Mouse (Mus musculus) G1E (cell line): ENCODE data around the gene Map6. TPM values are rescaled to one million over a fixed set of nuclear protein-coding genes. Genes with fewer than 3 reads are reported as not detected.

Experiments used
- ATAC-seq: 2 replicates; pipeline ENCODE4 v1.8.0; 2016; ENCODE audit warnings: mild to moderate bottlenecking; ENCODE audit not compliant: insufficient number of reproducible peaks, poor library complexity, low FRiP score, severe bottlenecking; ENCODE audit errors: extremely low read depth
- DNase-seq: peaks from one replicate; pipeline ENCODE4 v3.0.0; 2012; ENCODE audit warnings: low spot score
- H3K27me3 ChIP-seq: 2 replicates; pipeline ENCODE4 v1.6.1; 2012; ENCODE audit warnings: mild to moderate bottlenecking, low read length, inconsistent platforms; ENCODE audit not compliant: insufficient read depth
- H3K36me3 ChIP-seq: replicated peaks from 2 replicates; pipeline ENCODE3; 2012; ENCODE audit warnings: mild to moderate bottlenecking, inconsistent platforms
- H3K4me1 ChIP-seq: 2 replicates; pipeline ENCODE4 v1.6.1; 2012; ENCODE audit warnings: low read depth, low read length, inconsistent platforms, mixed read lengths; ENCODE audit not compliant: insufficient read depth
- H3K4me3 ChIP-seq: 2 replicates; pipeline ENCODE4 v1.5.1; 2012; ENCODE audit warnings: low read depth, mild to moderate bottlenecking, inconsistent platforms, low read length, moderate library complexity, mixed read lengths
- H3K9me3 ChIP-seq: replicated peaks from 2 replicates; pipeline ENCODE4 v1.6.1; 2012; ENCODE audit warnings: inconsistent platforms
- CTCF ChIP-seq: IDR thresholded peaks from 2 replicates; pipeline ENCODE4 v1.5.1; 2012; ENCODE audit warnings: low read depth, low read length, inconsistent platforms, mixed read lengths
- GATA1 ChIP-seq: IDR thresholded peaks from 2 replicates; pipeline ENCODE4 v1.6.1; 2012; ENCODE audit warnings: borderline replicate concordance, low read length, inconsistent platforms, mixed read lengths
- GATA2 ChIP-seq: IDR thresholded peaks from 2 replicates; pipeline ENCODE4 v1.6.1; 2012; ENCODE audit warnings: low read depth, low read length, inconsistent platforms, borderline replicate concordance
- POLR2AphosphoS5 ChIP-seq: IDR thresholded peaks from 2 replicates; pipeline ENCODE4 v1.6.1; 2012; ENCODE audit warnings: low read depth, low read length, inconsistent platforms; ENCODE audit not compliant: insufficient replicate concordance
- TAL1 ChIP-seq: conservative IDR thresholded peaks from 2 replicates; pipeline ENCODE4 v1.6.1; 2012; ENCODE audit warnings: low read depth, low read length, inconsistent platforms, mixed read lengths
- polyA plus RNA-seq: library from polyadenylated mRNA; stranded (reverse); fragments of >175 nt; gene quantifications from 2 replicates; pipeline ENCODE4 v1.2.3, GENCODE M21; 2012
- total RNA-seq, 2 experiments: library from RNA; stranded (forward) in 1 of 2; stranded (reverse) in 1 of 2; fragments of 200-1000 nt in 1 of 2; fragments of >200 nt in 1 of 2; fragmentation: Nextera tagmentation in 1 of 2; gene quantifications; 2 replicates each; pipeline ENCODE4 v1.2.3; 2014 to 2017

Gene Map6
- total and polyA plus RNA-seq, 3 experiments = 0.11 TPM; not detected in 2

GRCm38 (mm10) chr7:99236888-99237660 lies 30.2 kb upstream of the Map6 start:
- DNase-seq = no peak
- Histone ChIP-seq H3K27me3 (peaks cover 30% of the 10 kb centered on the region), H3K36me3 (no peaks in the 10 kb centered on the region), H3K9me3 (no peaks in the 10 kb centered on the region), H3K4me3 (no peak overlapping the region), H3K4me1 (peaks cover 4% of the 10 kb centered on the region; the same call in 1 of the 2 replicates)
- ATAC-seq = no peak
- no peak for TF ChIP-seq POLR2AphosphoS5
- TF ChIP-seq GATA1 = no peak
- TF ChIP-seq GATA2 = no peak
- TF ChIP-seq CTCF = no peak
- no peak for TF ChIP-seq TAL1

GRCm38 (mm10) chr7:99238417-99238816 lies 28.8 kb upstream of the Map6 start, which contains the start of gene Mogat2:
Mogat2 (minus strand) TSS chr7:99238619.
- no peak within 1 kb of the TSS for H3K4me3 ChIP-seq
- H3K27me3 ChIP-seq = peaks cover 30% of the 10 kb centered on the region
- DNase-seq (no peak), ATAC-seq (no peak)
- H3K4me1 ChIP-seq = peaks cover 4% of the 10 kb centered on the region; the same call in 1 of the 2 replicates
- TF ChIP-seq POLR2AphosphoS5 (no peak), GATA2 (no peak), GATA1 (no peak), TAL1 (no peak), CTCF (no peak)
- no peaks in the 10 kb centered on the region for H3K36me3 ChIP-seq
- H3K9me3 ChIP-seq = no peaks in the 10 kb centered on the region

GRCm38 (mm10) chr7:99242097-99242496 lies 25.1 kb upstream of the Map6 start:
- Histone ChIP-seq H3K36me3 (no peaks in the 10 kb centered on the region), H3K4me3 (no peak overlapping the region), H3K9me3 (no peaks in the 10 kb centered on the region), H3K4me1 (peaks cover 4% of the 10 kb centered on the region; the same call in 1 of the 2 replicates), H3K27me3 (peaks cover 24% of the 10 kb centered on the region)
- no peak for TF ChIP-seq TAL1
- no peak for TF ChIP-seq GATA2
- TF ChIP-seq POLR2AphosphoS5 = no peak
- TF ChIP-seq CTCF = no peak
- no peak for TF ChIP-seq GATA1
- no peak for ATAC-seq
- no peak for DNase-seq

- no peak overlapping the region for H3K4me3 ChIP-seq
- ATAC-seq (no peak), DNase-seq (no peak)
- peaks cover 6% of the 10 kb centered on the region; the same call in 1 of the 2 replicates for H3K27me3 ChIP-seq
- H3K4me1 ChIP-seq = no peaks in the 10 kb centered on the region
- no peaks in the 10 kb centered on the region for H3K36me3 ChIP-seq
- TF ChIP-seq POLR2AphosphoS5 (no peak), TAL1 (no peak), GATA1 (no peak), CTCF (no peak)
- H3K9me3 ChIP-seq = no peaks in the 10 kb centered on the region
These were observed 19.0 kb upstream of the Map6 start for GRCm38 (mm10) chr7:99248157-99248742.

GRCm38 (mm10) chr7:99248906-99249581 lies 18.2 kb upstream of the Map6 start:
- no peak for DNase-seq
- Histone ChIP-seq H3K4me1 (no peaks in the 10 kb centered on the region), H3K36me3 (no peaks in the 10 kb centered on the region), H3K4me3 (no peak overlapping the region), H3K9me3 (no peaks in the 10 kb centered on the region), H3K27me3 (peaks cover 6% of the 10 kb centered on the region; the same call in 1 of the 2 replicates)
- no peak for ATAC-seq
- no peak for TF ChIP-seq CTCF
- no peak for TF ChIP-seq GATA2
- TF ChIP-seq GATA1 = no peak
- TF ChIP-seq POLR2AphosphoS5 = no peak
- TF ChIP-seq TAL1 = no peak

- H3K4me3 ChIP-seq = no peak overlapping the region
- no peak for DNase-seq
These were observed 17.7 kb upstream of the Map6 start for GRCm38 (mm10) chr7:99249582-99249911.

More at GRCm38 (mm10) chr7:99249582-99249911, 17.7 kb upstream of the Map6 start:
- Histone ChIP-seq H3K4me1 (no peaks in the 10 kb centered on the region), H3K36me3 (no peaks in the 10 kb centered on the region), H3K9me3 (no peaks in the 10 kb centered on the region), H3K27me3 (peaks cover 6% of the 10 kb centered on the region; the same call in 1 of the 2 replicates)
- TF ChIP-seq CTCF (peak; percentile 64), TAL1 (no peak), POLR2AphosphoS5 (no peak), GATA1 (no peak), GATA2 (no peak)
- no peak for ATAC-seq
